Mouse (Mus musculus): ENCODE measurements around the gene Mrgprg. TPM values are rescaled to one million over a fixed set of nuclear protein-coding genes. Genes with fewer than 3 reads are reported as not detected.
A peak's percentile ranks its signal among the peaks of the same experiment; 100 is the strongest.

The Mrgprg gene
- polyA plus RNA-seq, 1 experiment from 2014 or later, result not detected

- no peaks in the 10 kb centered on the region for H3K9me3 ChIP-seq (ENCODE audit: control insufficient read depth)
- peak; percentile 70 for ATAC-seq
- peak overlapping the region; percentile 75 for H3K4me2 ChIP-seq (replicated peaks; ENCODE audit: low read depth)
- WGBS, result under 1% methylated on average over 15 of the region's 15 CpGs
- no peak overlapping the region for H3K27ac ChIP-seq (ENCODE audit: low read depth, low read length)
- peak overlapping the region; percentile 27 for H3K4me3 ChIP-seq (ENCODE audit: low read depth, low read length)
- no peaks in the 10 kb centered on the region for H3K36me3 ChIP-seq (ENCODE audit: control insufficient read depth, insufficient read depth)
- peak; percentile 23; the same call in 1 of the 2 replicates for TF ChIP-seq CTCF (IDR thresholded peaks at IDR 0.05; ENCODE audit: low read depth)
- peaks cover 4% of the 10 kb centered on the region; the same call in 1 of the 2 replicates for H3K4me1 ChIP-seq (replicated peaks; ENCODE audit: control insufficient read depth, insufficient read depth, low read length)
- H3K9ac ChIP-seq (ENCODE audit: low read depth, low read length), result no peak overlapping the region
- peaks cover 15% of the 10 kb centered on the region; the same call in 1 of the 2 replicates for H3K27me3 ChIP-seq (replicated peaks; ENCODE audit: control insufficient read depth, insufficient read depth, low read length)
Observed at GRCm38 (mm10) chr7:143757027-143757390, 9.8 kb downstream of the Mrgprg start.

GRCm38 (mm10) chr7:143756125-143757026, 10.4 kb downstream of the Mrgprg start, which contains the start of gene Osbpl5:
TSS of gene Osbpl5 (minus strand) at chr7:143756985.
- Histone ChIP-seq H3K36me3 (ENCODE audit: control insufficient read depth, insufficient read depth) (no peaks in the 10 kb centered on the region), H3K4me2 (replicated peaks; ENCODE audit: low read depth) (peak within 1 kb of the TSS; percentile 75), H3K9ac (ENCODE audit: low read depth, low read length) (no peak within 1 kb of the TSS), H3K27ac (ENCODE audit: low read depth, low read length) (no peak within 1 kb of the TSS), H3K9me3 (ENCODE audit: control insufficient read depth) (no peaks in the 10 kb centered on the region), H3K4me1 (replicated peaks; ENCODE audit: control insufficient read depth, insufficient read depth, low read length) (peaks cover 4% of the 10 kb centered on the region; the same call in 1 of the 2 replicates), H3K4me3 (ENCODE audit: low read depth, low read length) (peak within 1 kb of the TSS; percentile 27), H3K27me3 (replicated peaks; ENCODE audit: control insufficient read depth, insufficient read depth, low read length) (peaks cover 15% of the 10 kb centered on the region; the same call in 1 of the 2 replicates)
- WGBS, result 25% methylated on average over 22 of the region's 22 CpGs
- peak; percentile 2; the same call in 1 of the 2 replicates for ATAC-seq
- TF ChIP-seq CTCF (IDR thresholded peaks at IDR 0.05; ENCODE audit: low read depth), result no peak

DNA sequence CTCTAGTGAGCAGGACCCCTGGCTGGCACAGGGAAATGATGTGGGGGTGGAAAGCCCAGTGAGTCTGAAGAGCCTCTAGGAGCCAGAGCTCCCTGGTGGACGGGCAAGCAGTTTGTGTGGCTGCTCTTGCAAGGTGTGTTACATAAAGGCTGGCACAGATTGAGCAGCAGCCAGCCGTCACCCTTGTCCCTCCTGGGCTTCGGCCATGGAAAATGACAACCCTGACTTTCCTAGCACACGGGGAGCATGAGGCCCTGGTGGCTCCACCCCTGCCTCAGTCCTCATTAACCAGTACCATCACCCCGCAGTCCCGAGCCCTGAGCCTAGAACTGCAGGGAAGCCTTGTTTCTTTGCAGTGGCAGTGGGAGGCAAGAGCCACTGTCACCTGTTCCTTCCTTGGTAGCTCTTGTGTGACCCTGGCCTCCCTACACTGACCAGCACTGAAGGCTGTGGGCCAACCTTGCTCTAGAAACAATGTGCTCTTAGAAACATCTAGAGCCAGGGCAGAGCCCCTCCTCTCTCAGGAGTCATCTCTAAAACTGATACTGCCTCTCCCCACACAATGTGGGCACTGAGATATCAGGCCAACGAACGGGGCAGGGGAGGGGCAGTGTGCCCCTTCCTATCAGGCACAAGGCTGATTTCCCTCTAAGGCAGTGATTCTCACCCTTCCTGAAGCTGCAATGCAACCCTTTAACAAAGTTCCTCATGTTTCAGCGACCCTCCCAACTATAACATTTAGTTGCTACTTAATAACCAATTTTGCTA, 11.3 kb downstream of the Mrgprg start:
- Histone ChIP-seq H3K4me2 (replicated peaks; ENCODE audit: low read depth) (no peak overlapping the region), H3K27me3 (replicated peaks; ENCODE audit: control insufficient read depth, insufficient read depth, low read length) (peaks cover 15% of the 10 kb centered on the region; the same call in 1 of the 2 replicates), H3K9me3 (ENCODE audit: control insufficient read depth) (no peaks in the 10 kb centered on the region), H3K4me3 (ENCODE audit: low read depth, low read length) (no peak overlapping the region), H3K36me3 (ENCODE audit: control insufficient read depth, insufficient read depth) (no peaks in the 10 kb centered on the region), H3K9ac (ENCODE audit: low read depth, low read length) (no peak overlapping the region), H3K27ac (ENCODE audit: low read depth, low read length) (no peak overlapping the region), H3K4me1 (replicated peaks; ENCODE audit: control insufficient read depth, insufficient read depth, low read length) (peaks cover 4% of the 10 kb centered on the region; the same call in 1 of the 2 replicates)
- TF ChIP-seq CTCF (IDR thresholded peaks at IDR 0.05; ENCODE audit: low read depth), result no peak
- ATAC-seq, result no peak
- WGBS, result 72% methylated on average over 9 of the region's 9 CpGs

DNA sequence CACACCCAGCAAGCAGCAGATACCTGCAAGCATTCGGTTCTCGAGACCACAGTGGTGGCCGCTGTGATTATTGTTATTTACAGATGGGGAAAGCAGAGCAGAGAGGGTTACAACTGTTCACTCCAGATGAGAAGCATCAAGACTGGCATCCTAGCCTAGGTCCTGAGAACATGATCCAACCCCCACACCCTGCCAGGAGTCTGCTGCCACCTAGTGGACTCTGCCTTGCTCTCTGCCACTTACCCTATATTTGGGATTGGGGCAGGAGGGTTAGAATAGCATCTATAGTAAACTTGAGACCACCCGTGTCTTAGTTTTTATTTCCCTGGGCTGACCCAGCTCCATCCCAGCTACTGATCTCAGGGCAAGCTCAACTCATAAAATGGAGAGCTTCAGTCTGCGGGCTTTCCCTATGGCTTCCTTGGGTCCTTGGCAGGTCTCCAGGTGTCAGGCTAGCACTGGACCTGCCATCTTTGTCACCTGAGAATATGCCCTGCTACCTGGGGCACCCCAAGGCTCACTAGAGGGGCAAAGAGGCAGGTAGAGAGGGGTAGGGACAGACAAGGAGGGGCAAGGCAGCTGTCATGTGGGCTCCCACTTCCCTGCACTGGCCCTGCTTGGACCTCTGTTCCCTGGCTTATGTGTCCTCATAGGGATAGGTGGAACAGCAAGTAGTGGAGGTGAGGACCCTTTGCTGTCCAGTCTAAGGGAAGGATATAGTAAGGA, 12.6 kb downstream of the Mrgprg start:
- TF ChIP-seq CTCF (IDR thresholded peaks at IDR 0.05; ENCODE audit: low read depth), result peak; percentile 92
- peaks cover 15% of the 10 kb centered on the region; the same call in 1 of the 2 replicates for H3K27me3 ChIP-seq (replicated peaks; ENCODE audit: control insufficient read depth, insufficient read depth, low read length)
- peaks cover 4% of the 10 kb centered on the region; the same call in 1 of the 2 replicates for H3K4me1 ChIP-seq (replicated peaks; ENCODE audit: control insufficient read depth, insufficient read depth, low read length)
- no peak overlapping the region for H3K4me2 ChIP-seq (replicated peaks; ENCODE audit: low read depth)
- no peak overlapping the region for H3K27ac ChIP-seq (ENCODE audit: low read depth, low read length)
- no peaks in the 10 kb centered on the region for H3K36me3 ChIP-seq (ENCODE audit: control insufficient read depth, insufficient read depth)
- no peaks in the 10 kb centered on the region for H3K9me3 ChIP-seq (ENCODE audit: control insufficient read depth)
- WGBS, result 36% methylated on average over 5 of the region's 5 CpGs
- no peak overlapping the region for H3K9ac ChIP-seq (ENCODE audit: low read depth, low read length)
- no peak overlapping the region for H3K4me3 ChIP-seq (ENCODE audit: low read depth, low read length)
- ATAC-seq, result no peak

- no peak overlapping the region for H3K27ac ChIP-seq (ENCODE audit: low read depth, low read length)
- 79% methylated on average over 3 of the region's 3 CpGs for WGBS
Observed at GRCm38 (mm10) chr7:143752606-143753005, 14.2 kb downstream of the Mrgprg start.

More at GRCm38 (mm10) chr7:143752606-143753005, 14.2 kb downstream of the Mrgprg start:
- no peak for ATAC-seq
- no peaks in the 10 kb centered on the region for H3K36me3 ChIP-seq (ENCODE audit: control insufficient read depth, insufficient read depth)
- H3K9ac ChIP-seq (ENCODE audit: low read depth, low read length), result no peak overlapping the region
- peaks cover 4% of the 10 kb centered on the region; the same call in 1 of the 2 replicates for H3K4me1 ChIP-seq (replicated peaks; ENCODE audit: control insufficient read depth, insufficient read depth, low read length)
- H3K27me3 ChIP-seq (replicated peaks; ENCODE audit: control insufficient read depth, insufficient read depth, low read length), result peaks cover 15% of the 10 kb centered on the region; the same call in 1 of the 2 replicates
- no peaks in the 10 kb centered on the region for H3K9me3 ChIP-seq (ENCODE audit: control insufficient read depth)
- no peak for TF ChIP-seq CTCF (IDR thresholded peaks at IDR 0.05; ENCODE audit: low read depth)
- H3K4me3 ChIP-seq (ENCODE audit: low read depth, low read length), result no peak overlapping the region
- H3K4me2 ChIP-seq (replicated peaks; ENCODE audit: low read depth), result 0 out of 2 replicates have a peak overlapping the region, but pooled peaks have one; percentile 3
